Mouse (Mus musculus) c-Kit-positive CD71-positive TER-119-negative erythroid progenitor cells, embryonic 14.5 days (primary cell): ENCODE measurements around the gene Sobp.
A peak's percentile ranks its signal among the peaks of the same experiment; 100 is the strongest.

Experiments
- DNase-seq: peaks from one replicate; pipeline ENCODE4 v3.0.0-alpha.2; 2013; ENCODE audit warnings: low read depth

The Sobp gene

GRCm38 (mm10) chr10:43174326-43175155, at the start of gene Sobp, which contains the start of gene 9030612E09Rik:
TSS of gene Sobp (minus strand) at chr10:43174530.
TSS of gene 9030612E09Rik (plus strand) at chr10:43174704.
- no peak for DNase-seq

- DNase-seq, result no peak
Observed at GRCm38 (mm10) chr10:43223391-43223790, 49.1 kb upstream of the Sobp start.

- DNase-seq, result no peak
Observed at GRCm38 (mm10) chr10:43221659-43222058, 47.3 kb upstream of the Sobp start.

- peak; percentile 88 for DNase-seq
Observed at GRCm38 (mm10) chr10:43220910-43221625, 46.7 kb upstream of the Sobp start, which contains the start of gene Pdss2. TSS of gene Pdss2 (plus strand) at chr10:43221486.

- no peak for DNase-seq
Observed at GRCm38 (mm10) chr10:43220479-43220878, 46.1 kb upstream of the Sobp start.

- DNase-seq, result no peak
Observed at GRCm38 (mm10) chr10:43217361-43217900, 43.1 kb upstream of the Sobp start.

GRCm38 (mm10) chr10:43211866-43212265, 37.5 kb upstream of the Sobp start:
- DNase-seq, result peak; percentile 60

GRCm38 (mm10) chr10:43203865-43204264, 29.5 kb upstream of the Sobp start:
- no peak for DNase-seq

- DNase-seq, result no peak
Observed at GRCm38 (mm10) chr10:43200206-43200605, 25.9 kb upstream of the Sobp start.

- DNase-seq, result no peak
Observed at GRCm38 (mm10) chr10:43180313-43180912, 6.1 kb upstream of the Sobp start.

- DNase-seq, result no peak
Observed at GRCm38 (mm10) chr10:43175156-43175601, 849 bp upstream of the Sobp start.

- no peak for DNase-seq
Observed at GRCm38 (mm10) chr10:43173828-43174325, 453 bp downstream of the Sobp start.

GRCm38 (mm10) chr10:43173141-43173827, 1.0 kb downstream of the Sobp start:
- DNase-seq, result no peak

- no peak for DNase-seq
Observed at GRCm38 (mm10) chr10:43172554-43172953, 1.8 kb downstream of the Sobp start.

- DNase-seq, result no peak
Observed at GRCm38 (mm10) chr10:43172066-43172465, 2.3 kb downstream of the Sobp start.

- DNase-seq, result no peak
Observed at GRCm38 (mm10) chr10:43171106-43171505, 3.2 kb downstream of the Sobp start.

- DNase-seq, result no peak
Observed at GRCm38 (mm10) chr10:43168847-43169246, 5.5 kb downstream of the Sobp start.

GRCm38 (mm10) chr10:43166817-43167216, 7.5 kb downstream of the Sobp start:
- DNase-seq, result no peak

- no peak for DNase-seq
Observed at GRCm38 (mm10) chr10:43166146-43166545, 8.2 kb downstream of the Sobp start.

- no peak for DNase-seq
Observed at GRCm38 (mm10) chr10:43164406-43164805, 9.9 kb downstream of the Sobp start.

GRCm38 (mm10) chr10:43162318-43162717, 12.0 kb downstream of the Sobp start:
- DNase-seq, result no peak
